Mouse (Mus musculus): ENCODE measurements around the gene Kctd7.

DNA sequence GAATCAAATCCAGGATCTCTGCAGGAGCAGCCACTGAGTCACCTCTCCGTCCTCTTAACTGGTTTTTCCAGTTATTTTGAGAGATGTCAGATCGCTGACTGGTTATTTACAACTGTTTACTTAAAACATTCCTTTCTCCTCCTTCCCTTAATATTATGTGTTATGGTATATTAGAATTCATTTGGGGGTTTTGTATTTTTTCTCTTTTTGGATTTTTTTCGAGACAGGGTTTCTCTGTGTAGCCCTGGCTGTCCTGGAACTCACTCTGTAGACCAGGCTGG is 37.8 kb downstream of the Kctd7 start:
- TF ChIP-seq POLR2A (IDR thresholded peaks at IDR 0.05; ENCODE audit: low read depth, low read length), result no peak
- no peak for TF ChIP-seq CTCF (IDR thresholded peaks at IDR 0.05; ENCODE audit: extremely low read depth, insufficient read length, insufficient replicate concordance, low read depth, low read length)

Data from small intestine, adult 2 months (tissue).